Mouse (Mus musculus) cerebellum, adult 2 months (tissue): ENCODE data around the gene Schip1. TPM values are rescaled to one million over a fixed set of nuclear protein-coding genes. Genes with fewer than 3 reads are reported as not detected.
A peak's percentile ranks its signal among the peaks of the same experiment; 100 is the strongest.

Experiments used
- DNase-seq, 2 experiments: peaks; one replicate each; pipeline ENCODE4 v3.0.0; 2021
- H3K27ac ChIP-seq: fragments of 200-500 bp; 2 replicates; pipeline ENCODE4 v1.5.1; 2012; ENCODE audit warnings: low read length, control low read depth, inconsistent platforms; ENCODE audit not compliant: insufficient read depth
- H3K27me3 ChIP-seq: fragments of 200-500 bp; 2 replicates; pipeline ENCODE4 v1.6.1; 2012; ENCODE audit warnings: inconsistent platforms, mild to moderate bottlenecking, low read length, moderate library complexity; ENCODE audit not compliant: control insufficient read depth, insufficient read depth
- H3K4me1 ChIP-seq: fragments of 200-500 bp; 2 replicates; pipeline ENCODE4 v1.6.1; 2011; ENCODE audit warnings: low read length; ENCODE audit not compliant: control insufficient read depth, insufficient read depth
- H3K4me3 ChIP-seq: fragments of 200-500 bp; replicated peaks from 2 replicates; pipeline ENCODE3; 2011; ENCODE audit warnings: mild to moderate bottlenecking, low read depth, low read length, control low read depth; ENCODE audit not compliant: insufficient read depth
- CTCF ChIP-seq: fragments of 200-500 bp; IDR thresholded peaks from 2 replicates; pipeline ENCODE4 v1.5.1; 2011; ENCODE audit warnings: low read depth, mild to moderate bottlenecking, control low read depth, low read length, moderate library complexity, borderline replicate concordance; ENCODE audit not compliant: insufficient read depth
- POLR2A ChIP-seq: fragments of 200-500 bp; IDR thresholded peaks from 2 replicates; pipeline ENCODE4 v1.6.1; 2011; ENCODE audit warnings: low read length, control low read depth, borderline replicate concordance; ENCODE audit not compliant: insufficient read depth
- WGBS: fragments of 180-500 bp; shearing (Covaris S2); methylation state at CpG from one replicate; pipeline ENCODE4 v1.1.7; 2018; 5-methylcytosine and 5-hydroxymethylcytosine counted together
- polyA plus RNA-seq: library from polyadenylated mRNA; depleted of rRNA; stranded (reverse); fragments of >200 nt; gene quantifications from 2 replicates; pipeline ENCODE4 v1.2.3, GENCODE M21; 2012

The Schip1 gene
- polyA plus RNA-seq, 1 experiment = 208 TPM

- TF ChIP-seq POLR2A (no peak), CTCF (peak; percentile 25; the same call in 1 of the 2 replicates)
- DNase-seq = peak; percentile 24 to 57
- Histone ChIP-seq H3K27me3 (no peaks in the 10 kb centered on the region), H3K4me3 (no peak overlapping the region), H3K4me1 (peaks cover 30% of the 10 kb centered on the region), H3K27ac (no peak overlapping the region)
- 49% methylated on average over 10 of the region's 10 CpGs for whole genome bisulfite sequencing
These were observed 550.6 kb downstream of the Schip1 start for GRCm38 (mm10) chr3:68615042-68615810.

- TF ChIP-seq CTCF (no peak), POLR2A (no peak)
- no peak for DNase-seq
- Histone ChIP-seq H3K27me3 (no peaks in the 10 kb centered on the region), H3K27ac (no peak overlapping the region), H3K4me1 (peaks cover 25% of the 10 kb centered on the region), H3K4me3 (no peak overlapping the region)
- WGBS = 79% methylated on average over 12 of the region's 12 CpGs
These were observed 551.8 kb downstream of the Schip1 start for GRCm38 (mm10) chr3:68616363-68616762.

DNA sequence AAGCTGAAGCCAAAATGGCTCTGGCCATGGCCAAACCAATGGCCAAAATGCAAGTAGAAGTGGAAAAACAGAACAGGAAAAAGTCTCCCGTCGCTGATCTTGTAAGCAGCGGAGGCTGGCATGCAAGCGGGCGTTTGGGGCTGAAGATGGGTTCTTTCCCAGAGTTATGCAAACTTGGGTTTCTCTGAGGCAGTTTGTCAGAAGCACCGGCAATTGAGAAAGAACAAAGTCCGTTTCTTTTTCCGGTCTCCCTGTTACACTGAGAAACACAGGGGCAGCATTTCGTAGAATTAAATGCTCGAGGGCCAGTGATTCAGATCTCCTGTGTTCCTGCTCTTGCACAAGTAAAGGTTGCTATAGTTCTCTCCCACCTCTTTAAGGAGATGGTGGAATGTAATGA is 553.1 kb downstream of the Schip1 start:
- Histone ChIP-seq H3K27ac (0 out of 2 replicates have a peak overlapping the region, but pooled peaks have one; percentile 37), H3K4me1 (peaks cover 20% of the 10 kb centered on the region), H3K4me3 (no peak overlapping the region), H3K27me3 (no peaks in the 10 kb centered on the region)
- no peak for DNase-seq
- no peak for TF ChIP-seq POLR2A
- no peak for TF ChIP-seq CTCF
- 84% methylated on average over 10 of the region's 10 CpGs for WGBS

DNA sequence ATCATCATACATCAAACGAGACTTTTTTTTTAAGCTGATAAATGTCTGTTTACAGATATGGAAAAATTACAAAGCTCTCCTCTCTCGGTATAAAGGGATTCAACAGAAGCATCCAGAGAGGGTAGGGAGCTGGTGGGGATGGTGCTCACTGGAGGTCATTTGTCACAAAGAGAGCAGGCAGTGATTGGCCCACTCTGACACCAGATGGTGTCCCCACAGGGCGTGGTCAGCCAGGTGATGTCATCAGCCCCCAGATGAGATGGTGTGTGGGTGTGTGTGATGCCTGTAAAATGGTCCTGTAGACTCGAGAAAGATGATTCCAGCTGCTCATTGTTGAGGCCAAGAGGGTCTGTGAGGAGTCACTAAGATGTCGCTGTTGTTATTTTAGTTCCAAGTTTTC is 554.5 kb downstream of the Schip1 start:
- peak in 1 of 2 experiments; percentile 50 for DNase-seq
- no peak for TF ChIP-seq POLR2A
- TF ChIP-seq CTCF = no peak
- no peak overlapping the region for H3K4me3 ChIP-seq
- no peaks in the 10 kb centered on the region for H3K27me3 ChIP-seq
- H3K4me1 ChIP-seq = peaks cover 25% of the 10 kb centered on the region
- H3K27ac ChIP-seq = no peak overlapping the region
- 34% methylated on average over 5 of the region's 5 CpGs for WGBS

GRCm38 (mm10) chr3:68621971-68622370 is 557.4 kb downstream of the Schip1 start:
- TF ChIP-seq CTCF (no peak), POLR2A (no peak)
- WGBS = 56% methylated on average over 3 of the region's 3 CpGs
- H3K4me3 ChIP-seq = no peak overlapping the region
- DNase-seq = no peak
- H3K4me1 ChIP-seq = peaks cover 16% of the 10 kb centered on the region
- no peak overlapping the region for H3K27ac ChIP-seq
- no peaks in the 10 kb centered on the region for H3K27me3 ChIP-seq

DNA sequence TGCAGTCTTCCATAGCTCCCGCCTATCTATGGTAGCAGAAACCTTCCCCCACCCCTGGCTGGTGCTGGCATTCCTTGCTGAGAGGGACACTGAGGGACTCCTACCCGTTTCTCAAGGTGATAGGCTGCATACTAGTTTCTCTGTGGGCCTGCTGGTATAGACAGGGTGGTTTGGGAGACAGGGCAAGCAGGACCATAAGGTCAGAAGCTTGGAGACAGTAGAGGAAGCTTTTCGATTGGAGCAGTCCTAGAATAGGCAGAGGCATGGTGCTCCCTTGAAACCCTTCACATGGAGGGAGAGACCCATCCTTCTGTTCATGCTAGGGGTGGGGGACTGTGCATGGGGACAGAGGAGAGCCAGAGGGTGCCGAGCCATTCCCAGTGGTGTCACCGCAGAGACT is 558.4 kb downstream of the Schip1 start:
- Histone ChIP-seq H3K27me3 (no peaks in the 10 kb centered on the region), H3K27ac (no peak overlapping the region), H3K4me1 (peaks cover 14% of the 10 kb centered on the region), H3K4me3 (no peak overlapping the region)
- TF ChIP-seq POLR2A = no peak
- no peak for TF ChIP-seq CTCF
- 67% methylated on average over 5 of the region's 5 CpGs for WGBS
- no peak for DNase-seq

DNA sequence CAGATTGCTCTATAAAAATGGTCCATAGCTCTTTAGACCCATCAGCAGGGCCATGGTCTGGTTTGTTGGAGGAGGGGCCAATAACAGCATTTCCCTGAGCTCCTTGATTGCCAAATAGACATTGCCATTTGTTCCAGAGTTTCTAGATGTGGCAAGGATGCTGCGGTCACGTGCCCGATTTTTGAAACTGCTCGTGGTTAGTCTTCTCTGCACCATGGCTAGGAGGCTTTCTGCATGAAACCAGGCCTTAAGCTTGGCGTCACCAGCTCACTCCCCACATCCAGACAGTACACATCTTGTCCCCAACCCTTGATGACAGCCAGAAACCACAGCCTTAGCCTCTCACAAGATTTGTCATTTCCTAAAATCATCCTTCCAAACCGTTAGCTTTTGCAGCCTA is 559.9 kb downstream of the Schip1 start:
- H3K4me1 ChIP-seq = peaks cover 5% of the 10 kb centered on the region; the same call in 1 of the 2 replicates
- no peak for DNase-seq
- TF ChIP-seq POLR2A (no peak), CTCF (no peak)
- WGBS = 66% methylated on average over 6 of the region's 6 CpGs
- no peaks in the 10 kb centered on the region for H3K27me3 ChIP-seq
- H3K4me3 ChIP-seq = no peak overlapping the region
- no peak overlapping the region for H3K27ac ChIP-seq

GRCm38 (mm10) chr3:68630261-68630660 is 565.7 kb downstream of the Schip1 start:
- no peaks in the 10 kb centered on the region for H3K4me1 ChIP-seq
- TF ChIP-seq POLR2A = no peak
- TF ChIP-seq CTCF = no peak
- H3K27me3 ChIP-seq = no peaks in the 10 kb centered on the region
- WGBS = 21% methylated on average over 4 of the region's 4 CpGs
- H3K4me3 ChIP-seq = no peak overlapping the region
- no peak overlapping the region for H3K27ac ChIP-seq
- DNase-seq = no peak
